ENCODE assay signal across 8 mouse cellular contexts in the genomic region with DNA sequence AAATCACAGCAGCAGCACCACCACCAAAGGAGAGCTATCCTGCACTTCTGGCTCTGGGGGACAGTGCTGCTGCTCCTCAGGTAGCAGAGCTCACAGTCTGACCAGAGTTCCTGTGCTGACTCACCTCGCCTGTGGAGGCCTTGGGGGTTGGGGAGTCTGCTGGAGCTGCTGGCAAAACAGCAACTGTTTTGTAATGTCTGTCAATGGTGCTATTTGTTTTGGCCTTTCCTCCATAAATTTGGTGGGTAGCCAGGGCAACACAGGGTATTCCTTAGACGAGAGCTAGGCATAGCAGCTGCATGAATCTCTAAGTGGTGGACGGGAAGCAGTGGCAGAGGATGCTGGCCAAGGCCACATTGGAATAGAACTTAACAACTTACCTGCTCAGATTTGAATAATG. TPM values are rescaled to one million over a fixed set of nuclear protein-coding genes. Genes with fewer than 3 reads are reported as not detected.
DNase-seq lines count a peak whose midpoint lies in the region; ATAC-seq lines count a peak whose summit lies in the region.

No protein-coding gene starts in this region.

- H3K36me3 ChIP-seq in liver, embryonic 15.5 days (replicated peaks): no peaks in the 10 kb centered on the region

- H3K9ac ChIP-seq in liver, embryonic 15.5 days: no peak overlapping the region

- no peaks in the 10 kb centered on the region for H3K27me3 ChIP-seq in liver, embryonic 15.5 days

- no peak overlapping the region for H3K27ac ChIP-seq in liver, embryonic 15.5 days (replicated peaks)

- peak; percentile 15 to 19 for DNase-seq in frontal cortex, postnatal 10 days (ENCODE audit: low spot score in 2 of 2)
- peak; percentile 34 to 62 for DNase-seq in lung, adult 18-20 months
- DNase-seq in lung, postnatal 14 days: no peak
- DNase-seq in adrenal gland, postnatal 14 days: peak; percentile 87
- no peak for DNase-seq in gastrocnemius, adult 18-20 months (ENCODE audit: low spot score)
- no peak for DNase-seq in thymus, postnatal 36 days

- no peak for ATAC-seq in frontal cortex, adult (ENCODE audit: low TSS enrichment)
- peak; percentile 64 for ATAC-seq in liver, embryonic 15.5 days (ENCODE audit: insufficient read depth)

- H3K9me3 ChIP-seq in liver, embryonic 15.5 days (replicated peaks): no peaks in the 10 kb centered on the region

- no peak overlapping the region for H3K4me2 ChIP-seq in liver, embryonic 15.5 days

- H3K4me3 ChIP-seq in liver, embryonic 15.5 days (replicated peaks): no peak overlapping the region

- WGBS in liver, embryonic 15.5 days (ENCODE audit: insufficient replicate concordance): 40% methylated on average over 3 of the region's 3 CpGs

- H3K4me1 ChIP-seq in liver, embryonic 15.5 days (replicated peaks): peaks cover 6% of the 10 kb centered on the region

RNA-seq across cellular contexts. Expression of gene Cobll1, which starts 46.2 kb away (rescaled TPM):
- 189 and 216 TPM in 2 replicates for total RNA-seq in adrenal gland, postnatal 14 days (2021)
- 3.8 and 4.3 TPM in 2 replicates for polyA plus RNA-seq in liver, embryonic 15.5 days (2015; fragmentation: Nextera tagmentation; extraction: Ambion mirVana)
- 1 to 10 TPM; 5.5 to 8.8 TPM for total RNA-seq in gastrocnemius, adult 18-20 months (2021)

Comparison
In these comparisons a context has a peak if more than half of its experiments do, and no peak if none do; other contexts are left out.
1. DNase-seq: peak in frontal cortex, postnatal 10 days (2 of 2), lung, adult 18-20 months (2 of 2) and adrenal gland, postnatal 14 days (single experiment); none in lung, postnatal 14 days (single experiment), gastrocnemius, adult 18-20 months (single experiment) and thymus, postnatal 36 days (0 of 2).
2. RNA of gene Cobll1, which starts 46.2 kb away (total RNA-seq): 189 to 216 TPM in adrenal gland, postnatal 14 days; 5.5 to 8.8 TPM in gastrocnemius, adult 18-20 months; every median in the first group is over 10 times any median in the second.